Mouse (Mus musculus) testis, adult 2 months (tissue): ENCODE data around the gene Sardh. TPM values are rescaled to one million over a fixed set of nuclear protein-coding genes. Genes with fewer than 3 reads are reported as not detected.

ENCODE experiments used
- H3K27ac ChIP-seq: fragments of 200-500 bp; 2 replicates; pipeline ENCODE4 v1.5.1; 2012; ENCODE audit warnings: low read depth, low read length; ENCODE audit not compliant: control insufficient read depth, insufficient read depth
- H3K27me3 ChIP-seq: fragments of 200-500 bp; 2 replicates; pipeline ENCODE4 v1.6.1; 2012; ENCODE audit warnings: mild to moderate bottlenecking, low read length, moderate library complexity; ENCODE audit not compliant: control insufficient read depth, insufficient read depth
- H3K36me3 ChIP-seq: fragments of 200-500 bp; 2 replicates; pipeline ENCODE4 v1.6.1; 2012; ENCODE audit warnings: mild to moderate bottlenecking, low read length; ENCODE audit not compliant: control insufficient read depth, insufficient read depth
- H3K4me1 ChIP-seq: fragments of 200-500 bp; 2 replicates; pipeline ENCODE4 v1.6.1; 2012; ENCODE audit warnings: low read length; ENCODE audit not compliant: control insufficient read depth, insufficient read depth
- H3K4me3 ChIP-seq: fragments of 200-500 bp; 2 replicates; pipeline ENCODE4 v1.5.1; 2012; ENCODE audit warnings: low read depth, mild to moderate bottlenecking, low read length, moderate library complexity, mixed read lengths; ENCODE audit not compliant: control insufficient read depth
- CTCF ChIP-seq: fragments of 200-500 bp; IDR thresholded peaks from 2 replicates; pipeline ENCODE4 v1.5.1; 2012; ENCODE audit warnings: low read depth, mild to moderate bottlenecking, inconsistent platforms, low read length, moderate library complexity; ENCODE audit not compliant: control insufficient read depth, insufficient read depth, insufficient replicate concordance
- POLR2A ChIP-seq: fragments of 200-500 bp; IDR thresholded peaks from 2 replicates; pipeline ENCODE4 v1.6.1; 2012; ENCODE audit warnings: low read depth, mild to moderate bottlenecking, inconsistent platforms, low read length, moderate library complexity; ENCODE audit not compliant: control insufficient read depth
- polyA plus RNA-seq: library from polyadenylated mRNA; depleted of rRNA; stranded (reverse); fragments of >200 nt; gene quantifications from 2 replicates; pipeline ENCODE4 v1.2.3, GENCODE M21; 2012

The Sardh gene
- polyA plus RNA-seq, 1 experiment, result 1.7 TPM

GRCm38 (mm10) chr2:27223012-27223421 lies 25.1 kb downstream of the Sardh start:
- no peak for TF ChIP-seq CTCF
- no peak for TF ChIP-seq POLR2A
- Histone ChIP-seq H3K4me1 (no peaks in the 10 kb centered on the region), H3K36me3 (no peaks in the 10 kb centered on the region), H3K4me3 (no peak overlapping the region), H3K27ac (no peak overlapping the region), H3K27me3 (no peaks in the 10 kb centered on the region)

- Histone ChIP-seq H3K4me3 (no peak overlapping the region), H3K4me1 (no peaks in the 10 kb centered on the region), H3K27ac (no peak overlapping the region), H3K36me3 (no peaks in the 10 kb centered on the region), H3K27me3 (no peaks in the 10 kb centered on the region)
- no peak for TF ChIP-seq CTCF
- TF ChIP-seq POLR2A, result no peak
Observed at GRCm38 (mm10) chr2:27218569-27218968, 29.6 kb downstream of the Sardh start.

- Histone ChIP-seq H3K4me1 (no peaks in the 10 kb centered on the region), H3K4me3 (no peak overlapping the region), H3K27ac (no peak overlapping the region), H3K27me3 (no peaks in the 10 kb centered on the region), H3K36me3 (no peaks in the 10 kb centered on the region)
- no peak for TF ChIP-seq CTCF
- TF ChIP-seq POLR2A, result peak; percentile 13; the same call in 1 of the 2 replicates
Observed at GRCm38 (mm10) chr2:27218121-27218544, 30.0 kb downstream of the Sardh start.

GRCm38 (mm10) chr2:27215537-27215936 lies 32.6 kb downstream of the Sardh start:
- no peaks in the 10 kb centered on the region for H3K27me3 ChIP-seq
- no peak overlapping the region for H3K4me3 ChIP-seq
- TF ChIP-seq CTCF (no peak), POLR2A (no peak)
- H3K4me1 ChIP-seq, result peaks cover 8% of the 10 kb centered on the region
- H3K36me3 ChIP-seq, result no peaks in the 10 kb centered on the region
- no peak overlapping the region for H3K27ac ChIP-seq

GRCm38 (mm10) chr2:27211966-27212893 lies 35.9 kb downstream of the Sardh start:
- peaks cover 8% of the 10 kb centered on the region for H3K4me1 ChIP-seq
- no peaks in the 10 kb centered on the region for H3K27me3 ChIP-seq
- H3K27ac ChIP-seq, result peak overlapping the region; percentile 37
- TF ChIP-seq POLR2A, result no peak
- H3K36me3 ChIP-seq, result no peaks in the 10 kb centered on the region
- H3K4me3 ChIP-seq, result no peak overlapping the region

GRCm38 (mm10) chr2:27210676-27211210 lies 37.4 kb downstream of the Sardh start:
- Histone ChIP-seq H3K27me3 (no peaks in the 10 kb centered on the region), H3K4me3 (no peak overlapping the region), H3K36me3 (no peaks in the 10 kb centered on the region), H3K27ac (peak overlapping the region; percentile 5; the same call in 1 of the 2 replicates), H3K4me1 (peaks cover 8% of the 10 kb centered on the region)
- TF ChIP-seq CTCF (no peak), POLR2A (no peak)

GRCm38 (mm10) chr2:27210255-27210654 lies 37.9 kb downstream of the Sardh start:
- Histone ChIP-seq H3K4me3 (no peak overlapping the region), H3K36me3 (no peaks in the 10 kb centered on the region), H3K27ac (no peak overlapping the region), H3K27me3 (no peaks in the 10 kb centered on the region), H3K4me1 (peaks cover 8% of the 10 kb centered on the region)
- TF ChIP-seq CTCF (peak; percentile 71; the same call in 1 of the 2 replicates), POLR2A (no peak)
